Mouse (Mus musculus): Measurements from ENCODE around the gene Eed. TPM values are rescaled to one million over a fixed set of nuclear protein-coding genes. Genes with fewer than 3 reads are reported as not detected.
A peak's percentile ranks its signal among the peaks of the same experiment; 100 is the strongest.

Gene Eed
- 89.6 and 89.7 TPM in 2 replicates for polyA plus RNA-seq (2016; fragmentation: Nextera tagmentation; extraction: Ambion mirVana)

DNA sequence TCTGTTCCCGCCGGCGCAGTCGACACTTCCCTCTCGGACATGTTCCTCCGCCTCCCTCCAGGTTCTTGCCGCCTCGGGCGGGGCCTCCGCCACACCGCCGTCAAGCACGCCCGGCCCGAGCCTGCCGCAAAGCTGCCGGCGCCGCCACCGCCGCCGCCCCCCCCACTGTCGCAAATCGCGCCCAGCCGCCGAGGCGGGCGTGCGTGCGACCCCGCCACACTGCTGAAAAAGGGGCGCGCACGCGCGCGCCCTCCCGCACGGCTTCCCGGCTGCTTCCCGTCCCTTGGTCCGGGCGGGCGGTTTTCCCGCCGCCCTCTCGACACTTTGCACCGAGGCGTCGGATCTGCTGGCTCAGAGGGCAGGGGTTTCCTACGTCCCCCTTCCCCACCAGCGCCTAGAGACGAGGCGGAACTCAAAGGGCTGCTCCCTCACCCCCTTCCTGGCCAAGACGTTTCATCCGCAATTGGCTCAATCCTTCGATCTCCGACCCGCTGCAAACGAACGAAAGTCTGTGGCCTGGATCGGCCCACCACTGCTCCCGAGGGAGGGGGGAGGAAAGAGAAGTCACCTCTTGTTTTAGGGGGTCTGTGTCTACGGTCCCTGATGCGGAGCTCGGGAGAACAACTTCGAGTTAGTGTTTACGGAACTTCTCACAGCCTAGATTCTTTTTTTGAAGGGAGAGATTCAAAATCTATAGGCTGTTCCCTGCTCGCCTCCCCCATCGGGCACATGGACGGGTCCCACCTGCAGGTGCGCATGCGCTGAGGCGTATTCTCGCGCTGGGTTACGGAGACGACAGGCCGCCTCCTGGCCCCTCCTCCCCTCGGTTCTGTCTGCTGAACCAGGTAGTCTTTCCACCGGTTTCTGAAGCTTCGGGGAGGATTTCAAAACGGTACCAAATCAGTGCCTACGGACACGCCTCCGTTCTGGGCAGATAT lies at the start of gene Eed:
TSS of gene Eed (minus strand) at position 499 of the 938 bp plus-strand sequence.
- peak; percentile 96 for DNase-seq (ENCODE audit: low spot score)
- Histone ChIP-seq H3K9me3 (no peaks in the 10 kb centered on the region), H3K4me1 (peaks cover 26% of the 10 kb centered on the region), H3K27me3 (replicated peaks; ENCODE audit: low read depth, poor library complexity, severe bottlenecking) (no peaks in the 10 kb centered on the region), H3K4me3 (peak within 1 kb of the TSS; percentile 89), H3K36me3 (replicated peaks) (peaks cover 17% of the 10 kb centered on the region), H3K27ac (replicated peaks) (peak within 1 kb of the TSS; percentile 99)
- WGBS: under 1% methylated on average over 87 of the region's 87 CpGs

DNA sequence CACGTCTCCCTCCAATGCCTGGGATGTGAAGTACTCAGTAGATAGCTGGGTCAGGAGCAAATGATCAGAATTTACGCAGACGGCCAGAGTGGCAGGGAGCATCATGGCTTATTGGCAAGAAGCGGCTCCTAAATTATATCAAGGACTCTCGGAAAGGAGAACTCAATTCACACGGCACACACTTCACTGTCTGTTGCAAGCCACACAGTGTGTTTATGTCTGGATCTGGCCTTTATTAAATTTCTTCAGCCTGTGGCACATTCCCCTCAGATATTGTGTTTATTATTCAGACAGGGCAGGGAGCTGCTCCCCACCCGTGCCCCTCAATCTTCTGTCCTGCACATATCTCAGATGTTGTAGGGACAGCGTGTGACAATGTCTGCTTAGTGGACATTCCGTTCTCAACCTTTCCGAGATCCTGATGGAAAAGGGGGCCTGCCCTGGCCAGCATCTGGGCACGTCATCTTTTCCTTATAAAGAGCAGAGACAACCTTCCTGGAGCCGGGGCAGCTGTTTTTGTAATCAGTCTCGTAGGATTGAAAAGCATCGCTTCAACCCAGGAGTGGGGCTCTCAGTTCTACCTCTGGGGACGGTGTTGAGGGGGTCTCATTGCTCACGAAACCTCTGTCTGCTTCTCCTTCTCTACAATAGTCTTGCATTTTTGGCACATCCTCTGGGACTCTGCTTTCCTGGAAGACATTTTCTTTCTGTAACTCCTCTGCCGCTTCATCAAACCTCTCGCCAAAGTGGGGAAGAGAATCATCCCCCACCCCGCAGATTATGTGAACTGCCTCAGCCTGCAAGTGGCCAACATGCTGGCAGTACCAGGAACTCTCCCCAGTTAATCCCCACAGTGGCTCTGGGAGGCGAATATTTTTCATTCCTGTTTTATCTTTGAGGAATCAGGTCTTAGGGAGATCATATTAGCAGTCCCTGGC lies 49.0 kb upstream of the Eed start:
- Histone ChIP-seq H3K27ac (replicated peaks) (peak overlapping the region; percentile 72), H3K4me3 (peak overlapping the region; percentile 21; the same call in 1 of the 2 replicates), H3K27me3 (replicated peaks; ENCODE audit: low read depth, poor library complexity, severe bottlenecking) (no peaks in the 10 kb centered on the region), H3K9me3 (no peaks in the 10 kb centered on the region), H3K4me1 (peaks cover 26% of the 10 kb centered on the region), H3K36me3 (replicated peaks) (no peaks in the 10 kb centered on the region)
- peak; percentile 29 for DNase-seq (ENCODE audit: low spot score)
- 51% methylated on average over 20 of the region's 20 CpGs for WGBS

DNA sequence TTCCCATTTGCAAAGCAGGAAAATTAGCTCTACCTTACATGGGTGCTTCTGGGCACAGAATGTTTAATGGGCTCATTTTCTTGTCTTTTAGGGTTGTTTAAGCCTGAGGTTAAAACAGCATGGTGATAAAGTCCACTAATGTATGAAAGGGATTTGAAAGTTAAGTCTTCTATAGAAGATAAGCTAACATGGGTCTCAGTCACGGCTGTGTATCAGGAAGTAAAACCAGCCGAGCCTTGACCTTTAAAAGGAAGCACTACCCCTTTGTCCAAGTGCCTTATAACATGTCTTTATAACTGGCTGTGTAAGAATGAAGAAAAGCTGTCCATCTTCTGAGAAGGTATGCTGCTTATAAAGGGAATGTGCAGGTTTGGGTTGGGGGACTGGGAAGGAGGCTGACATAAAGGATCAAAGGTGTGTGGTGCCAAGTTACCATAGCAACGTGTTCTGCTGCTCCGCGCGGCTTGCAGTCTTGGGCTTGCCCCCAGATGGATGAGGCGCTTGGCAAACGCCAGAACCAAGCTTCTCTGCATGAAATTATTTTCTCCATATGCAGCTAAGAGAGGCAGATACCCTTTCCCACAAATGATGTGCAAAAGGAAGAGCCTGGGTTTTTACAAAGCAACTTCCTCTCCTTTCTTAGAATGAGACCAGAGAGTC lies 48.2 kb upstream of the Eed start:
- Histone ChIP-seq H3K27ac (replicated peaks) (peak overlapping the region; percentile 72), H3K4me3 (peak overlapping the region; percentile 21; the same call in 1 of the 2 replicates), H3K36me3 (replicated peaks) (no peaks in the 10 kb centered on the region), H3K9me3 (no peaks in the 10 kb centered on the region), H3K4me1 (peaks cover 26% of the 10 kb centered on the region), H3K27me3 (replicated peaks; ENCODE audit: low read depth, poor library complexity, severe bottlenecking) (no peaks in the 10 kb centered on the region)
- WGBS: 21% methylated on average over 8 of the region's 8 CpGs
- peak; percentile 51 for DNase-seq (ENCODE audit: low spot score)

DNA sequence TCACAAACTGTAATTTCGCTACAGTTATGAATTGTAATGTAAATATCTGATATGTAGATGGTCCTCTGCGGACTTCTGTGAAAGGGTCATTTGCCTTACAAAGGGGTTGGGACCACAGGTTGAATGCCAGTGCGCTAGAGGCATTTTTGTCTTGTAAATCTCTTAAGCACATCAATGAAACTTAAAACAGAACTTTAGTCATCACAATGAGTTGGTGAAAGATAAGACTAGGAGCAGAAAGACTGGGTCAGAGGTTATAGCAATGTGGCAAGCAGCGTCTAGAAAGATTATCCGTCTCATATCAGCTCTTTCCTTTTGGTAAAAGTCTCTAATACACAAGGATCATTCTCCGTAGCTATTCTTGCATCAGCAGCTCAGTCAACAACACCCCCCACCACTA lies 44.2 kb upstream of the Eed start:
- Histone ChIP-seq H3K27ac (replicated peaks) (no peak overlapping the region), H3K27me3 (replicated peaks; ENCODE audit: low read depth, poor library complexity, severe bottlenecking) (no peaks in the 10 kb centered on the region), H3K9me3 (no peaks in the 10 kb centered on the region), H3K36me3 (replicated peaks) (no peaks in the 10 kb centered on the region), H3K4me3 (no peak overlapping the region), H3K4me1 (peaks cover 21% of the 10 kb centered on the region)
- no peak for DNase-seq (ENCODE audit: low spot score)
- WGBS: 54% methylated on average over 6 of the region's 6 CpGs

DNA sequence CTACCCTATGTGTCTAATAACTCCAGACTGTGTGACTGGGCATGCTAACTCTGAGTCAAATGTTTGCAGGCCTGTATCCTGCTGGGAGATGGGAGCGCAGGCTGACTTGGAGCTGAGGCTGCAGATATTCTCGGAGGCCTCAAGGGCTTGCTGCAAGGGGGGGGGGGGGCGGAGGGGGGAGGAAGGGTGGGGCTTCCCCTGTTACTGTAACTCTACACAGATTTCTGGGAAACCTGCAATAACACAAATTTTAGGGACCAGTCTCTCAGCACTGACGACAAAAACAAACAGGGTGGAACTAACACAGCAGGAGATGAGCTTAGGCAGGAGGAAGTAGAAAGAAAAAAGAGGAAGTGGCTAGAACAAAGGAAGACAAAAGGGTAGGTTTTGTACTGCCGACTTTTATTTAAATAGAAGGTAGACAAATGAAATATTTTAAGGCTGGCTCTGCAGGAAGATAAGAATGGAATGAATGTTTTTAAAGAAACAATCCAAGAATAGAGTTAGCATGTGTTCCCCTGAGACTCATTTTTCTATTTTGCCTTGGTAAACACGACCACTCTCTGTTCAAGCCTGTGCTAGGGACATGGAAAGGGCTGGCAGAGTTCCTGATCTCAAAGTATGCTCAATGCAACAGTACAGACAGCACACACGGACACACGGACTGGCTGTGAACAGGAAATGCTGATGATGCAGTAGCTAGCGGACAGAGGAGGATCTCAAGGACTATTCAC lies 42.4 kb upstream of the Eed start:
- H3K27me3 ChIP-seq (replicated peaks; ENCODE audit: low read depth, poor library complexity, severe bottlenecking): no peaks in the 10 kb centered on the region
- no peaks in the 10 kb centered on the region for H3K9me3 ChIP-seq
- peak overlapping the region; percentile 40 for H3K27ac ChIP-seq (replicated peaks)
- DNase-seq (ENCODE audit: low spot score): no peak
- 53% methylated on average over 9 of the region's 9 CpGs for WGBS
- H3K4me3 ChIP-seq: no peak overlapping the region
- H3K36me3 ChIP-seq (replicated peaks): no peaks in the 10 kb centered on the region
- H3K4me1 ChIP-seq: peaks cover 6% of the 10 kb centered on the region; the same call in 1 of the 2 replicates

DNA sequence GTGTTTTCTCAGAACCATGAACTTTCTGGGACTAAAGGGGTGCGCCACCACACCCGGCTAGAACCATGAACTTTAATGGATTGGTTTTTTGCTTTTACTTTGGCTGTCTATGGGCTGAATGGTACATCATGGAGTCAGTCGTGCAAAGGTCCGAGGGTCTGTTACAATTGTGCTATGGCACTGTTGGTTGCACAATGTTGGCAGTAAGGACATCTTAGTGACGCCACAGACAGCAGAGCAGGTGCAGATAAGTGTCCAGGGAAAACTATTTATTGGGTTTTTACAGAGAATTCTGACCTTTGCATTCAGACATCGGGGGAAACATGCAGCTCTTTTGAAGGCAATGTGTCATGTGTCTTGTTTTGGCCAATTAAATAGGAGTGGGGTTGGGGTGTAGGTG lies 39.5 kb upstream of the Eed start:
- no peaks in the 10 kb centered on the region for H3K36me3 ChIP-seq (replicated peaks)
- no peaks in the 10 kb centered on the region for H3K27me3 ChIP-seq (replicated peaks; ENCODE audit: low read depth, poor library complexity, severe bottlenecking)
- DNase-seq (ENCODE audit: low spot score): no peak
- H3K27ac ChIP-seq (replicated peaks): no peak overlapping the region
- 93% methylated on average over 6 of the region's 6 CpGs for WGBS
- no peak overlapping the region for H3K4me3 ChIP-seq
- peaks cover 16% of the 10 kb centered on the region for H3K4me1 ChIP-seq
- no peaks in the 10 kb centered on the region for H3K9me3 ChIP-seq

DNA sequence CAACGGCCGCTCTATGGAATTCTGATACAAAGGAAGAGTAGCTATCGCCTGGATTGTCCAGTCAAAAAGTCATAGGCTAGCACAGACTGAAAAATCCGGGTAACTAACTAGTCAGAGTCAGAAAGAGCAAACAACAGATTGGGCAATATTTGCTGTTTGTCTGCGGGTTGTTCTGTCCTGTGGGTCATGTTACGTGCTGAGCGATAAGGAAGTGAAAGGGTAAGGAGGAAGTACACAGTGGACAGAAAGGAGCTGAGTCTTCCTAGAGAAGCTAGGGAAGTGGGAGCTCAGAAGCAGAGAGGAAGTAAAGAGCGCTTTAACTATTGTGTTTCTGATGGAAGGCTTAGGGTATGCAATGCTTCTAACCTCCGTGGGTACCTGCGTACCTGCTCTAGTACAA lies 38.8 kb upstream of the Eed start:
- H3K36me3 ChIP-seq (replicated peaks): no peaks in the 10 kb centered on the region
- no peaks in the 10 kb centered on the region for H3K27me3 ChIP-seq (replicated peaks; ENCODE audit: low read depth, poor library complexity, severe bottlenecking)
- H3K9me3 ChIP-seq: no peaks in the 10 kb centered on the region
- no peak for DNase-seq (ENCODE audit: low spot score)
- H3K4me1 ChIP-seq: peaks cover 16% of the 10 kb centered on the region
- H3K4me3 ChIP-seq: no peak overlapping the region
- 85% methylated on average over 10 of the region's 10 CpGs for WGBS
- H3K27ac ChIP-seq (replicated peaks): no peak overlapping the region

DNA sequence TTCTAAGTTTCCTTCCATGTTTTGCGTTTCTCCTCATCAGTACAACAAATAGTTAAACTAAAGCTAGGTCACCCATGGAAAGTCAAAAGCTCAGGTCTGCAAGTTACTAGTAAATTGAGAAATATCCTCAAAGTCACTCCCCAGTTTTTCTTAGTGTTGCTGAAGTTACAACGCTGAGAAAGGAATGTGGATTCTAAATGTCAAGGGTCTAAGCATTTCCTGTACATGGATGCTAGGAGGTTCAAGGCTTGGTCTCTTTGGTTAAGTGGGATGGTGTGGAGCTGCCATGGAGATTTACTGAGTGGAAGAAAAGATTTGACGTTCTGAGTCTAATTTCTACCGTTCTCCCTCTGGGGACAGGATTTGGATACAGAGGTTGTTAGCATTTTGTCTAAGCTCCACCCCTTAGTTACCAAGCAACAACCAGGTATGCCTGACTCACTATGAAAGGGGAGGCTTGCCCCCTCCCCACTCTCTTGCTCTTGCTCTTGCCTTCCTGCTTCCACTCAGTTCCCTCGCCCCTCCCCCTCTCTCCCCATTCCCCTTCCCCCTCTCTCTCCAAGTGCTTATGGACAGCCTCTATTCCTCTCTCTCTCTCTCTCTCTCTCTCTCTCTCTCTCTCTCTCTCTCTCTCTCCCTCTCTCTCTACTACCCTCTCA lies 36.3 kb upstream of the Eed start:
- H3K27me3 ChIP-seq (replicated peaks; ENCODE audit: low read depth, poor library complexity, severe bottlenecking): no peaks in the 10 kb centered on the region
- H3K27ac ChIP-seq (replicated peaks): no peak overlapping the region; the same call in 1 of the 2 replicates
- no peak overlapping the region for H3K4me3 ChIP-seq
- H3K9me3 ChIP-seq: no peaks in the 10 kb centered on the region
- WGBS: 40% methylated on average over 5 of the region's 5 CpGs
- peaks cover 10% of the 10 kb centered on the region for H3K4me1 ChIP-seq
- DNase-seq (ENCODE audit: low spot score): peak; percentile 46
- H3K36me3 ChIP-seq (replicated peaks): no peaks in the 10 kb centered on the region

DNA sequence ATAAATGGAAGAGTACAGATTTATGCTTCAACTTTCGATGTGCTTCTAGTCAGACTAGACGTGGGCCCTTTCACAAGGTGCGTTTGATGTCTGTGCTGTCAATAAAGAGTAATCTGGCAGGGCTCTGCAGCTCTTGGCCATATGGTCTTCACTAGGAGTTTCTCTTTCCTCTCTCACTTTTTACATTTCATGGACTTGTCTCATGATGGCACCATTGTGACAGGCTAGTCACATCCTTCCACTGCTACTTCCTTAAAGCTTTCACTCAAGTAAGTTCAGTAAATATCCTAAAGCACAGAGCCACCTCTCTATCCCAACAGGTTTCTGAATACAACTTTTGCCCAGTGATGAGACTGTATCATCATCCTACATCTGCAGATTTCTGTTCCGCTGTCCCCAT lies 35.7 kb upstream of the Eed start:
- DNase-seq (ENCODE audit: low spot score): no peak
- no peaks in the 10 kb centered on the region for H3K9me3 ChIP-seq
- H3K36me3 ChIP-seq (replicated peaks): no peaks in the 10 kb centered on the region
- H3K4me1 ChIP-seq: peaks cover 10% of the 10 kb centered on the region
- WGBS: 76% methylated on average over 4 of the region's 4 CpGs
- H3K4me3 ChIP-seq: no peak overlapping the region
- H3K27me3 ChIP-seq (replicated peaks; ENCODE audit: low read depth, poor library complexity, severe bottlenecking): no peaks in the 10 kb centered on the region
- no peak overlapping the region for H3K27ac ChIP-seq (replicated peaks)

DNA sequence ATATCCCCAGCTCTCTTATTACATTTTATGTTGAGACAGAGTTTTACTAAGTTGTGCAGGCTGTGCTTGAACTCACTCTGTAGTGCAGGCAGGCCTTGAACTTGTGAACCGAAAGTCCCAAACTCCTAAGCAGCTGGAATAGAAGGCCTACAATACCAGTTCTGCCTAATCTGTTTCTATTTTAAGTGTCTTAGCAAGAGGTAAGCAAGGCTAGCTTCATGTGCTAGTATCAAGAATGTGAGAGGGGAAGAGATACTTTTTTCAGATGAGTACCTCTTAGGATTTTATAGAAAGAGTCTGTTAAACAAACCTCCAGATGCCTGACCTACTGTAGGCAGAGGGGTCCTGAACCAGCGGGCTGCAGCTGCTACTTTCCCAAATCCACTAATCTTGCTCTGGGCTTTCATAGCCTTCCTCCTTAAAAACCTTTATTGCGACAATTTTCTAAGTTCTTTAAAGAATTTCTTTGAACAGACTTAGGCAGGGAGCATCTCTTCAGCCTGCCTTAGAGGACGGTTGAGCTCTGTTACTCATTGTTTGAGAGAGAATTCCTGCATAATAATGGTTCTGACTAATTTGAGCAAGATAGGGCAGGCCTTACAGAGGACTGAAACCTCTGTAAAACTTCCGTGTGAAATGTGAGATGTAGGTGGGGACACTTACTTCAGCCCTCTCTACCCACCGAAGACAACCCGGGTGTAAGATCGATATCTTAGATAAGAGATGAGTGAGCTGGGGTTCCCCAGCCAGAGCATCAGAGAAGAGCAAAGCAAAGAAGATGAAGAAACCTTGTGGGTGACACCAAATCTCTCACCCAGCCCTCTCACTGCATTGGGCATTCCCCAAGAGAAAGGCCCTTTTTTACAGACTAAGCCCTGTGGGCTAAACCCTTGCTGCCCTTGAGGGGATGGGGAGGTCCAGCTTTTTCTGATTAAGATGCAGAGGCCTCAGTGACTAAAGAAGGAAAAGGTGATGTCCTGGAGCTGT lies 26.2 kb upstream of the Eed start:
- Histone ChIP-seq H3K4me3 (no peak overlapping the region), H3K9me3 (no peaks in the 10 kb centered on the region), H3K36me3 (replicated peaks) (no peaks in the 10 kb centered on the region), H3K4me1 (0 out of 2 replicates have a peak, but pooled peaks cover 6% of the 10 kb centered on the region), H3K27me3 (replicated peaks; ENCODE audit: low read depth, poor library complexity, severe bottlenecking) (no peaks in the 10 kb centered on the region), H3K27ac (replicated peaks) (no peak overlapping the region)
- no peak for DNase-seq (ENCODE audit: low spot score)
- 43% methylated on average over 8 of the region's 8 CpGs for WGBS
